Mouse (Mus musculus): Measurements from ENCODE around the gene Pdpk1.

- TF ChIP-seq CTCF (IDR thresholded peaks at IDR 0.05; ENCODE audit: low read depth), result no peak
- TF ChIP-seq EP300 (IDR thresholded peaks at IDR 0.05; ENCODE audit: low read depth), result no peak
Measured at GRCm38 (mm10) chr17:24044482-24044881, 106.2 kb downstream of the Pdpk1 start.
